Mouse (Mus musculus) hindbrain, embryonic 12.5 days (tissue): ENCODE results near the gene Polr3e. TPM values are rescaled to one million over a fixed set of nuclear protein-coding genes. Genes with fewer than 3 reads are reported as not detected.
A peak's percentile ranks its signal among the peaks of the same experiment; 100 is the strongest.

ENCODE experiments used
- ATAC-seq: fragments of 200-750 bp; cut with Nextera tagmentation; 2 replicates; pipeline ENCODE4 v1.8.0; 2017; ENCODE audit warnings: moderate TSS enrichment; ENCODE audit not compliant: low FRiP score
- H3K27ac ChIP-seq: fragments of 300-500 bp; sonication (generic); 2 replicates; pipeline ENCODE4 v1.5.1; 2016; ENCODE audit warnings: mild to moderate bottlenecking
- H3K27me3 ChIP-seq: fragments of 300-500 bp; sonication (generic); 2 replicates; pipeline ENCODE4 v1.6.1; 2016; ENCODE audit warnings: mild to moderate bottlenecking
- H3K36me3 ChIP-seq: fragments of 300-500 bp; sonication (generic); 2 replicates; pipeline ENCODE4 v1.6.1; 2016; ENCODE audit warnings: mild to moderate bottlenecking
- H3K4me1 ChIP-seq: fragments of 300-500 bp; sonication (generic); 2 replicates; pipeline ENCODE4 v1.6.1; 2016
- H3K4me2 ChIP-seq: fragments of 300-500 bp; sonication (generic); replicated peaks from 2 replicates; pipeline ENCODE4 v1.6.1; 2016; ENCODE audit warnings: mild to moderate bottlenecking
- H3K4me3 ChIP-seq: fragments of 300-500 bp; sonication (generic); 2 replicates; pipeline ENCODE4 v1.5.1; 2016; ENCODE audit warnings: mild to moderate bottlenecking
- H3K9ac ChIP-seq: fragments of 300-500 bp; sonication (generic); 2 replicates; pipeline ENCODE4 v1.6.1; 2016; ENCODE audit warnings: mild to moderate bottlenecking, moderate library complexity
- H3K9me3 ChIP-seq: fragments of 300-500 bp; sonication (generic); replicated peaks from 2 replicates; pipeline ENCODE4 v1.6.1; 2016; ENCODE audit warnings: mild to moderate bottlenecking
- WGBS: fragments of 180-500 bp; shearing (Covaris S2); methylation state at CpG from one replicate; pipeline ENCODE4 v1.1.7; 2016; 5-methylcytosine and 5-hydroxymethylcytosine counted together
- polyA plus RNA-seq: library from polyadenylated mRNA; unstranded; fragments of >200 nt; fragmentation: Nextera tagmentation; extraction: Ambion mirVana; gene quantifications from 2 replicates; pipeline ENCODE4 v1.2.1, GENCODE M21; 2016

Gene Polr3e
- polyA plus RNA-seq, 1 experiment from 2014 or later, result 29.2 TPM

- Histone ChIP-seq H3K4me3 (peak overlapping the region; percentile 96), H3K9me3 (no peaks in the 10 kb centered on the region), H3K27ac (peak overlapping the region; percentile 78), H3K4me2 (peak overlapping the region; percentile 69), H3K27me3 (no peaks in the 10 kb centered on the region), H3K9ac (peak overlapping the region; percentile 70), H3K36me3 (no peaks in the 10 kb centered on the region), H3K4me1 (peaks cover 26% of the 10 kb centered on the region)
- WGBS, result 16% methylated on average over 7 of the region's 7 CpGs
- 0 out of 2 replicates have a peak, but pooled peaks have one; percentile 3 for ATAC-seq
Measured at GRCm38 (mm10) chr7:120982968-120983367, 65.4 kb downstream of the Polr3e start.

- ATAC-seq, result no peak
- Histone ChIP-seq H3K27ac (no peak overlapping the region), H3K36me3 (no peaks in the 10 kb centered on the region), H3K9ac (no peak overlapping the region), H3K4me2 (no peak overlapping the region), H3K4me1 (no peaks in the 10 kb centered on the region), H3K4me3 (no peak overlapping the region), H3K9me3 (no peaks in the 10 kb centered on the region), H3K27me3 (no peaks in the 10 kb centered on the region)
- WGBS, result 63% methylated on average over 8 of the region's 8 CpGs
Measured at GRCm38 (mm10) chr7:120991191-120991590, 73.6 kb downstream of the Polr3e start.

Other genes with a start within 250 kb of the Polr3e start
- gene Pdzd9, start 247.4 kb upstream of the Polr3e start, polyA plus RNA-seq, result 0.29 and 0.50 TPM in 2 replicates
- gene Mosmo, start 240.1 kb upstream of the Polr3e start, polyA plus RNA-seq, result 15.2 and 19.0 TPM in 2 replicates
- 1.4 and 1.7 TPM in 2 replicates for gene Vwa3a, start 178.4 kb upstream of the Polr3e start, polyA plus RNA-seq
- gene Gm5737, start 105.4 kb upstream of the Polr3e start, polyA plus RNA-seq, result not detected in 2 replicates
- 32.5 and 34.8 TPM in 2 replicates for gene Eef2k, start 74.9 kb upstream of the Polr3e start, polyA plus RNA-seq
- 19.0 and 19.7 TPM in 2 replicates for gene Cdr2, start 64.6 kb downstream of the Polr3e start, polyA plus RNA-seq
- 0.39 TPM in 1 of 2 replicates, not detected in the other for gene Mfsd13b, start 64.8 kb downstream of the Polr3e start, polyA plus RNA-seq
- 232 and 238 TPM in 2 replicates for gene Mettl9, start 116.7 kb downstream of the Polr3e start, polyA plus RNA-seq
- 0.88 and 1.3 TPM in 2 replicates for gene Igsf6, start 156.8 kb downstream of the Polr3e start, polyA plus RNA-seq
- 0.56 and 2.3 TPM in 2 replicates for gene Otoa, start 163.9 kb downstream of the Polr3e start, polyA plus RNA-seq